Mouse (Mus musculus): ENCODE results near the gene Cxcl13.

Cxcl13 gene

GRCm38 (mm10) chr5:95983797-95984486 lies 27.2 kb downstream of the Cxcl13 start:
- DNase-seq (ENCODE audit: extremely low read depth, insufficient read length, low spot score): no peak

- no peak for DNase-seq (ENCODE audit: extremely low read depth, insufficient read length, low spot score)
Measured at GRCm38 (mm10) chr5:95991339-95992292, 34.9 kb downstream of the Cxcl13 start.

GRCm38 (mm10) chr5:95997276-95997675 lies 40.5 kb downstream of the Cxcl13 start:
- DNase-seq (ENCODE audit: extremely low read depth, insufficient read length, low spot score): no peak

- no peak for DNase-seq (ENCODE audit: extremely low read depth, insufficient read length, low spot score)
Measured at GRCm38 (mm10) chr5:96003348-96003747, 46.6 kb downstream of the Cxcl13 start.

- DNase-seq (ENCODE audit: extremely low read depth, insufficient read length, low spot score): no peak
Measured at GRCm38 (mm10) chr5:96008274-96008842, 51.6 kb downstream of the Cxcl13 start.

- no peak for DNase-seq (ENCODE audit: extremely low read depth, insufficient read length, low spot score)
Measured at GRCm38 (mm10) chr5:96009076-96009475, 52.3 kb downstream of the Cxcl13 start.

Data from 3134 (cell line).